Mouse (Mus musculus) adipocyte (in vitro differentiated cells): Measurements from ENCODE around the gene Dgkz.

Source experiments
- DNase-seq: peaks from one replicate; pipeline ENCODE4 v3.0.0-alpha.2; 2016; ENCODE audit warnings: low spot score

Gene Dgkz

GRCm38 (mm10) chr2:91934826-91935525 is 40.7 kb downstream of the Dgkz start:
- no peak for DNase-seq

GRCm38 (mm10) chr2:91934016-91934415 is 41.6 kb downstream of the Dgkz start:
- no peak for DNase-seq

DNA sequence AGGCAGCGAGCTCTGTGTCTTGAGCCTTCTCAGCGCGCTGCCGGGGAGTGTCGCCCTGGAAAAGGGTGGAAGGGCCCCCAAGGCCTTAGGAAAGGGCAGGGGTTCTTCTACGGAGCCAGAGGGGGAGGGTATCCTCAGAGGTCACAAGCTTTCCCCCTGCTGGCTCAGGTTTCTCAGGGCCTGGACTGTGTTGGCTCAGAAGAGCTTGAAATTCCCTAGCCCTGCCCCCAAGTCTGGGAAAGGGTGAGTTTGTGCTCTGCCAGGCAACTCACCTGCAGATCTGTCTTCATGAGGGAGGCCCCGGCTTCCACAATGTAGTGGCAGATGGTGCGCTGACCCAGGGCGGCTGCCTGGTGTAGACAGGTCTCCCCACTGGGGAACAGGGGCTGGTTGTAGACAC is 42.2 kb downstream of the Dgkz start:
- no peak for DNase-seq

DNA sequence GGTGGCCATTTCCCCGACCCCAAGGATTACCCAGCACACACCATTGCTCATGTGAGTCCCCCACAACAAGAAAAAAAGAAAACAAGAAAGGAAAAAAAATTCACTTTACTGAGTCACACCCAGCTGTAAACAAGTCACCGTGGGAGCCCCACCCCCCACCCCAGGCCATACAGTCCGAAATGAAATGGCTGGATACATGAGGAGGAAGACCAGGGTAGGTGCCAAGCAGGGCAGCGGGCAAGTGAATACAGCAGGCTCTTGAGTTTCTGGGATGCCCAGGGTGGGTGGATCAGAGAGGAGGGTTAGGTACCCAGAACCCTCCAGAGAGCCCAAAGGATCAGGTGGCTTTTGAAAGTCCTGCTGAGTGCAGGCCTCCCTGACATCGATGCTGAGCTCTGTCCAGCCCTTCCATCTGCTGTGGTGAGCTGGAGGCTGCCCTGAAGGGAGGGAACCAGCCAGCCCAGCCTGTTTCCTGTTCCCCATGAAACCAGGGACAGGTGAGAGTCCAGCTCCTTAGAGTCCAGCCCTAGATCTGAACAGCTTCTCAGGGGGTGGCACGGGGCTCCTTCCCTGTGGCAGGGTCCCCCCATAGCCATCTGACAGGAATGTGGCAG is 42.8 kb downstream of the Dgkz start:
- DNase-seq = no peak

DNA sequence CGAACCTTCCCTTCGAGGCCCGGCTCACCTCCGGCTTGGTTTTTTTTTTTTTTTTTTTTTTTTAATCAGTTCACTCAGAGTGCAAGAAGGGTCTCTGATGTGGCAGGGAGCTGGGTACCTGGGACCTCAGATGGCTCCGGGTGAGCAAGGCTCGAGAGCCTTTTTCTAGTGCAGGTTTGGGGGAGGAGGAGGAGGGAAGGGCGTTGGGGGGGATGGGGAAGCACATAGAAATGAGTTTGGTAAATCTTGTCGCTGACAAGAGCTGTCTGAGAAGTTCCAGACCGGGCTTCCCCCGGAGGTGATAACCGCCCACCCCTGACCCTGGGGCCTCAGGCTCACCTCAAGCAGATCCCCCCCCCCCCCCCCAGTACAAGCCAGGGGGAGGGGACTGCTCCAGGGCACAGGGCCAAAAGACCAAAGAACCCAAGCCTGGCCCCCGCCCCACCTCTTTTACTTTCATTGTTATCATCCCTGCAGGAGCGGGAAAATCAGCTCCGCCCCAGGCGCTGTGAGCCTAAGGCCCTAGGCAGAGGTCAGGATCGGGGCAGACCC is 43.4 kb downstream of the Dgkz start, which contains the start of gene Mdk:
Gene Mdk (minus strand): TSS at position 138 of the 552 bp plus-strand sequence.
- no peak for DNase-seq

- DNase-seq = no peak
Measured at GRCm38 (mm10) chr2:91931328-91932159, 44.1 kb downstream of the Dgkz start.

- no peak for DNase-seq
Measured at GRCm38 (mm10) chr2:91930761-91931291, 44.8 kb downstream of the Dgkz start.

- peak; percentile 46 for DNase-seq
Measured at GRCm38 (mm10) chr2:91929936-91930335, 45.7 kb downstream of the Dgkz start.

- DNase-seq = no peak
Measured at GRCm38 (mm10) chr2:91929455-91929854, 46.2 kb downstream of the Dgkz start.

DNA sequence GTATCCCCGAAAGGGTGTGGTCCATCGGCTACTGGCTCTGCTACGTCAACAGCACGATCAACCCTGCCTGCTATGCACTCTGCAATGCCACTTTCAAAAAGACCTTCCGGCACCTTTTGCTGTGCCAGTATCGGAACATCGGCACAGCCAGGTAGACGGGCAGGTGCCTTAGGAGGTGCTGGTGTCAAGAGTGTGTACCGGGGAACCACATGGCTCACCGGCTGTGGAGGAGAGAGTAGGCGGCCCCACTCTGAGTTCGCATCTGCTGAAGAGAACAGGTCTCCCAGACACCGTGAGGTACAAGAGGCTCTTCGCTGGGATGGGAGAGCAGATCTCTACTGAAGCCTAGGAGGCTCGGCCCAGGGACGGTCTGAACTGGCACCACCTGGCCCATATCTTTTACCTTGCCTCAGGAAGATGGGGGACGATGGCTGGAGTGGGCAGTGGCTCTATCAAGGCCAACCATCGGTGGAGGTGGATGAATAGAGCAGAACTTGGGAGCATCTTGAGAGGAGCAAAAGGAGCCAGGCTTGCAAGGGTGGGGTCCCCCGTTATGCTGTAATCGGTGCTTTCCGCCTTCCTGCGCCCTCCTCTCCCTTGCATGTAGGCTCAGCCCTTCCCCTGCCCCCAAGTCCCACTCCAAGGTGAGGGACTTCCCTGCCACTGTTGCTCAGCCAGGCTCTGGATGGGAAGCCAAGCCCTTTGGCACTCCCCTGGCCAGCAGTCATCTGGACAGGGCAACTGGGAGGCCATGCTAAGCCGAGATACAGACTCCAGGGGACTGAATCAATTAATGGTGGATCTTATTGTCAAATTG is 46.9 kb downstream of the Dgkz start:
- DNase-seq = no peak

DNA sequence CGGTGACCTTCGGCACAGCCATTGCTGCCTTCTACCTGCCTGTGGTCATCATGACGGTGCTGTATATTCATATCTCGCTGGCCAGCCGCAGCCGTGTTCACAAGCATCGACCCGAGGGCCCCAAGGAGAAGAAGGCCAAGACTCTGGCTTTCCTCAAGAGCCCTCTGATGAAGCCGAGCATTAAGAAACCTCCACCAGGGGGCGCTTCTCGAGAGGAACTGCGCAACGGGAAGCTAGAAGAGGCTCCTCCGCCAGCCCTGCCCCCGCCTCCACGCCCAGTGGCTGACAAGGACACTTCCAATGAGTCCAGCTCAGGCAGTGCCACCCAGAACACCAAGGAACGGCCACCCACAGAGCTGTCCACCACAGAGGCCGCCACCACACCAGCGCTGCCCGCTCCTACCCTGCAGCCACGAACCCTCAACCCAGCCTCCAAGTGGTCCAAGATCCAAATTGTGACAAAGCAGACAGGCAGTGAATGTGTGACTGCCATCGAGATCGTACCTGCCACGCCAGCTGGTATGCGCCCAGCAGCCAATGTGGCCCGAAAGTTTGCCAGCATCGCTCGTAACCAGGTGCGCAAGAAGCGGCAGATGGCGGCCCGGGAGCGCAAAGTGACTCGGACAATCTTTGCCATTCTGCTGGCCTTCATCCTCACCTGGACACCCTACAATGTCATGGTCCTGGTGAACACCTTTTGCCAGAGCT is 47.7 kb downstream of the Dgkz start:
- no peak for DNase-seq

DNA sequence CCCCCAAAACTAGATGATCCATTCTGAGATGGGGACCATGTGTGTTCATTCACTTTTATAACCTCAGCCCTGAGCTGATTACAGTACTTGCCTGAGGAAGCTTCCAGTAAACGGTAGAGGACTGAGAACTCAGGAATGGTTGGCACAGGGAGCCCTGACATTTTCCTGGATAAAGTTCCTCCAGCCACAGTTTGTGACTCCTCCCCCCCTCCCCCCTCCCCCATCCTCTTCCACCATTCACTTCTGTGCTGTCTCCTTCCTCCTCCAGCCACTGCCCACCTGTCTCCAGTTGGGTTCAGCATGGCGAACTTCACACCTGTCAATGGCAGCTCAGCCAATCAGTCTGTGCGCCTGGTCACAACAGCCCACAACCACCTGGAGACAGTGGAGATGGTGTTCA is 48.7 kb downstream of the Dgkz start, which contains the start of gene Chrm4:
Gene Chrm4 (plus strand): TSS at position 301 of the 400 bp plus-strand sequence.
- DNase-seq = no peak

GRCm38 (mm10) chr2:91925442-91925841 is 50.2 kb downstream of the Dgkz start:
- no peak for DNase-seq

DNA sequence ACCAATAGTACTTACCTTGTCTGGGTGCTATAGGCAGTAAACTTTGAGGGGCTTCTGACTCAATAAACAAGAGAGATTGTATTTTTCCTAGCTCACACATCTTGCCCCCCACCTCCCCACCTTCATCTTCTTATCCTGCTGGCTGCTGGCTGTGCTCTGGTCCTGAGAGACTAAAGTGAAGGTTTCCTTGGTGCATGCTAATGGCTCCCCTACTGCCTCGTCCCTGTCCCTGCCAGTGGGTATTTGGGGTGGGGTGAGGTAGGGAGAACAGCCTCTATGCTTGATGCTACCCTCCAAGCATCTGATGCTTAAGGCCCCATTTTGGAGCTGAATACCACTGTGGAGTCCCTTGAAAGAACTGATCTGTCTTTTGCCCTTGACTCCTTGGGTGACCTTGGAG is 50.9 kb downstream of the Dgkz start:
- no peak for DNase-seq

GRCm38 (mm10) chr2:91923415-91924337 is 52.0 kb downstream of the Dgkz start:
- peak; percentile 67 for DNase-seq

DNA sequence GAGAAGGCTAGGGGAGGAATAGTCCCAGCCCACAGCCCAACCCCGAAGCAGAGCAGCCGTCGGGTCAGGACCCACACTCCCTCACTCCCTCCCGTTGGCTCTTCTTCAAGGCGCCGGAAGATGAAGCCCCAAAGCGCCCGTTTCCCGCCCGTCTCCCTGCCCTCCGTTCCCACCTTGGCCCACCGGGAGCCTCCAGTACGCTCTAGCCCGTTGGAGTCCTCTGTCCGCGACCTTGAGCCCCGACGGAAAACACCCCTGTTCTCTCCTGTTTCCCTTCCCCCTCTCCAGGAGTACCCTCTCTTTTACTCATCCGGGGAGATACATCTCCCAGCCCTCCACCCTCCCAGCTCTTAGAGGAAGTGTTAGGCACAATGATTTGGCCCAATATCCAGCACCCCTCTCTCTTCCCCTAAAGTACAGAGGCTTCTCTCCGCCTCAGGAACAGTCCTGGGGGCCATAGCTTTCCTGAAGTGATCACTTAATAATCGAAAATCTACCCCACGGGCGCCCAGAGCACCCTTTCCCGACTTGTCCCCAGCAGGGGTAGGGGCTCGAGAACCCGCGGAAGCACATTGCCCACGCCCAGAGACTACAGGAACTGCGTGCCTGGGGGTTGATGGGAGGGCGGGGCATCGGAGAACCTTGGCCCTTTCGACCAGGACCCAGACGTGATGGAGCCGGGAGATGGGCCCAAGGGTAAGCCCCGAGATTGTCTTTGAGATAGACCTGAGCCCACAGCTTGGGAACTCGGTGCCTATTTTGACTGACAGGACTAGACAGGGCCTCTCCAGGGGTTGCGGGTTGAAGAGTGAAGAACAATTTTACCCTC is 52.9 kb downstream of the Dgkz start:
- DNase-seq = no peak

- DNase-seq = no peak
Measured at GRCm38 (mm10) chr2:91921790-91922570, 53.7 kb downstream of the Dgkz start.
